21 mouse cellular contexts compared by ENCODE assay signal in the genomic region with DNA sequence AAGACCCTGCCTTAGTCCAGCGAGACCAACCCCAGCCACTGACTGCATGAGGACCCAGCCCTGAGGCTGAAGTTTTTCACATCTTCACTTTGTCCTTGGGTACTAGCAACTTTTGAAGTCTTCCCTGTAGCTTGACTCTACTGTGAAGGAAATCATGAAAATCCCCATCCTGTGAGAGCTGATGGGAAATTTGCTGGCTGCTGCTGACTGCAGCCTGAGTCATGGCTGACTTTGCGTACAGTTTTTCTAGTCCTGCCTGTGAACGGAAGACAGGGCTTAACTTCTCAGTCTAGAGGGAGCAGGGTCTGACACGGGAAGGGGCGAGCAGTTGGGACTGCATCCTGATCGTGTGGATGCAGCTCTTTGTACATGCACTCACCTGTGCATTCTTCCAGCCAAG. TPM values are rescaled to one million over a fixed set of nuclear protein-coding genes. Genes with fewer than 3 reads are reported as not detected.
DNase-seq lines count a peak whose midpoint lies in the region; ATAC-seq and TF ChIP-seq lines count a peak whose summit lies in the region.
"Had no signal": no experiment of that assay in that cellular context is flagged by ENCODE, and none has a peak within 500 bp of the region (broad histone marks: within the 10 kb centered on the region; RNA-seq: fewer than 3 reads in every experiment).

No protein-coding gene starts in this region.

- H3K9ac ChIP-seq in embryonic facial prominence, embryonic 13.5 days: no peak overlapping the region
- no peak overlapping the region for H3K9ac ChIP-seq in limb, embryonic 14.5 days (ENCODE audit: low read depth, low read length, severe bottlenecking)
- H3K9ac ChIP-seq: embryonic facial prominence, embryonic 12.5 days; heart, embryonic 13.5 days; hindbrain, embryonic 15.5 days had no signal

- 71% methylated on average over 6 of the region's 6 CpGs for WGBS in embryonic facial prominence, embryonic 13.5 days
- 73% methylated on average over 6 of the region's 6 CpGs for WGBS in embryonic facial prominence, embryonic 10.5 days
- 62% methylated on average over 6 of the region's 6 CpGs for WGBS in limb, embryonic 14.5 days

- H3K36me3 ChIP-seq in embryonic facial prominence, embryonic 13.5 days: 0 out of 2 replicates have a peak, but pooled peaks cover 2% of the 10 kb centered on the region
- peaks cover 22% of the 10 kb centered on the region for H3K36me3 ChIP-seq in embryonic facial prominence, embryonic 10.5 days (replicated peaks)
- peaks cover 40% of the 10 kb centered on the region for H3K36me3 ChIP-seq in C2C12 (ENCODE audit: control insufficient read depth, insufficient read depth)
- no peaks in the 10 kb centered on the region for H3K36me3 ChIP-seq in limb, embryonic 14.5 days (ENCODE audit: control insufficient read depth, insufficient read depth, low read length)
- H3K36me3 ChIP-seq: heart, embryonic 13.5 days; hindbrain, embryonic 15.5 days had no signal

- no peak for ATAC-seq in embryonic facial prominence, embryonic 13.5 days (ENCODE audit: insufficient number of reproducible peaks, insufficient read depth, low FRiP score, low TSS enrichment, low read depth)
- no peak for ATAC-seq in limb, embryonic 14.5 days (ENCODE audit: low FRiP score, low read depth)
- no peak for ATAC-seq in cerebellum, adult (ENCODE audit: insufficient number of reproducible peaks, low FRiP score, low TSS enrichment)
- ATAC-seq: forebrain, embryonic 14.5 days; intestine, embryonic 16.5 days had no signal

- peaks cover 97% of the 10 kb centered on the region for H3K79me3 ChIP-seq in C2C12 (ENCODE audit: low read depth)

- peaks cover 3% of the 10 kb centered on the region; the same call in 1 of the 2 replicates for H3K9me3 ChIP-seq in embryonic facial prominence, embryonic 13.5 days
- H3K9me3 ChIP-seq in embryonic facial prominence, embryonic 10.5 days: no peaks in the 10 kb centered on the region
- no peaks in the 10 kb centered on the region for H3K9me3 ChIP-seq in limb, embryonic 14.5 days (ENCODE audit: control insufficient read depth, low read length)
- H3K9me3 ChIP-seq: embryonic facial prominence, embryonic 12.5 days; heart, embryonic 13.5 days; hindbrain, embryonic 15.5 days had no signal

- peak overlapping the region; percentile 63 for H3ac ChIP-seq in C2C12 (ENCODE audit: control insufficient read depth, insufficient read length, low read depth)

- DNase-seq in embryonic facial prominence, embryonic 10.5 days (ENCODE audit: low spot score): no peak
- no peak for DNase-seq in limb, embryonic 14.5 days (ENCODE audit: low spot score)
- no peak for DNase-seq in heart, postnatal 4 days
- DNase-seq in right cerebral cortex, postnatal 25 days: no peak
- DNase-seq: adrenal gland, postnatal 10 days; cerebellum, adult 11-12 months; cerebellum, postnatal 10 days; embryo, embryonic 11 days; gastrocnemius, adult 2 months; gastrocnemius, postnatal 25 days had no signal

- peak overlapping the region; percentile 39; the same call in 1 of the 2 replicates for H3K27ac ChIP-seq in embryonic facial prominence, embryonic 13.5 days
- no peak overlapping the region for H3K27ac ChIP-seq in embryonic facial prominence, embryonic 10.5 days (replicated peaks)
- peak overlapping the region; percentile 86 for H3K27ac ChIP-seq in embryonic fibroblast, embryonic 13.5 days (ENCODE audit: insufficient read depth, low read length)
- 0 out of 2 replicates have a peak overlapping the region, but pooled peaks have one; percentile 10 for H3K27ac ChIP-seq in limb, embryonic 14.5 days (replicated peaks; ENCODE audit: low read depth, low read length)
- H3K27ac ChIP-seq: embryonic facial prominence, embryonic 12.5 days; forebrain, embryonic 10.5 days; gastrocnemius, adult 2 months; heart, embryonic 13.5 days; hindbrain, embryonic 15.5 days had no signal

- TF ChIP-seq CTCF in C2C12 (IDR thresholded peaks at IDR 0.05; ENCODE audit: control insufficient read depth, insufficient read depth, insufficient read length): no peak
- no peak for TF ChIP-seq CTCF in embryonic fibroblast, embryonic 13.5 days (IDR thresholded peaks at IDR 0.05; ENCODE audit: borderline replicate concordance, insufficient read depth, low read length)

- no peak overlapping the region for H3K4me2 ChIP-seq in embryonic facial prominence, embryonic 13.5 days
- no peak overlapping the region for H3K4me2 ChIP-seq in limb, embryonic 14.5 days (replicated peaks; ENCODE audit: low read depth, low read length, severe bottlenecking)
- H3K4me2 ChIP-seq: embryonic facial prominence, embryonic 12.5 days; heart, embryonic 13.5 days; hindbrain, embryonic 15.5 days had no signal

- H3K27me3 ChIP-seq in embryonic facial prominence, embryonic 13.5 days: no peaks in the 10 kb centered on the region
- H3K27me3 ChIP-seq in embryonic facial prominence, embryonic 10.5 days (replicated peaks; ENCODE audit: low read depth, poor library complexity, severe bottlenecking): no peaks in the 10 kb centered on the region
- H3K27me3 ChIP-seq in C2C12 (ENCODE audit: control insufficient read depth, insufficient read depth, insufficient read length): no peaks in the 10 kb centered on the region
- H3K27me3 ChIP-seq in limb, embryonic 14.5 days (ENCODE audit: control insufficient read depth, insufficient read depth, low read length): no peaks in the 10 kb centered on the region
- H3K27me3 ChIP-seq: embryonic facial prominence, embryonic 12.5 days; hindbrain, embryonic 15.5 days had no signal

- no peak overlapping the region for H3K4me3 ChIP-seq in embryonic facial prominence, embryonic 13.5 days
- no peak overlapping the region for H3K4me3 ChIP-seq in embryonic facial prominence, embryonic 10.5 days
- no peak overlapping the region for H3K4me3 ChIP-seq in C2C12 (ENCODE audit: insufficient read depth, poor library complexity, severe bottlenecking)
- H3K4me3 ChIP-seq in embryonic fibroblast, embryonic 13.5 days (ENCODE audit: insufficient read depth, low read length): no peak overlapping the region
- no peak overlapping the region for H3K4me3 ChIP-seq in limb, embryonic 14.5 days (replicated peaks; ENCODE audit: low read length)
- H3K4me3 ChIP-seq: embryonic facial prominence, embryonic 12.5 days; erythroblast, embryonic 14.5 days; forebrain, embryonic 10.5 days; gastrocnemius, adult 2 months; heart, embryonic 13.5 days; hindbrain, embryonic 15.5 days had no signal

- no peak for TF ChIP-seq POLR2A in embryonic fibroblast, embryonic 13.5 days (IDR thresholded peaks at IDR 0.05; ENCODE audit: low read depth, low read length)
- TF ChIP-seq POLR2A in limb, embryonic 14.5 days (IDR thresholded peaks at IDR 0.05; ENCODE audit: borderline replicate concordance, extremely low read depth, insufficient read depth, insufficient read length): no peak

- peaks cover 48% of the 10 kb centered on the region for H3K4me1 ChIP-seq in embryonic facial prominence, embryonic 13.5 days
- H3K4me1 ChIP-seq in embryonic facial prominence, embryonic 10.5 days: peaks cover 46% of the 10 kb centered on the region
- peaks cover 24% of the 10 kb centered on the region for H3K4me1 ChIP-seq in embryonic fibroblast, embryonic 13.5 days (ENCODE audit: control insufficient read depth, insufficient read depth, low read length)
- peaks cover 28% of the 10 kb centered on the region for H3K4me1 ChIP-seq in limb, embryonic 14.5 days (ENCODE audit: control insufficient read depth, insufficient read depth, low read length)
- H3K4me1 ChIP-seq: hindbrain, embryonic 15.5 days had no signal

- peaks cover 100% of the 10 kb centered on the region for H3K79me2 ChIP-seq in C2C12 (ENCODE audit: control insufficient read depth, insufficient read depth)

TF ChIP-seq in C2C12, 6 proteins besides CTCF, POLR2A, EP300 and RAD21:
- TF ChIP-seq FOSL1 (IDR thresholded peaks at IDR 0.05; ENCODE audit: insufficient read depth, low read length, poor library complexity, severe bottlenecking) (peak; percentile 93), MAX (IDR thresholded peaks at IDR 0.05) (no peak), USF1 (IDR thresholded peaks at IDR 0.05; ENCODE audit: low read depth) (no peak), MYOD1 (IDR thresholded peaks at IDR 0.05; ENCODE audit: control insufficient read depth, insufficient read length, low read depth) (peak; percentile 31), MYOG (IDR thresholded peaks at IDR 0.05; ENCODE audit: control insufficient read depth, extremely low read depth, insufficient read length) (no peak), CEBPB (IDR thresholded peaks at IDR 0.05; ENCODE audit: low read depth) (no peak)

RNA-seq across cellular contexts. Expression of gene Myo10, which starts 30.6 kb away (rescaled TPM):
- 27.9 and 30.4 TPM in 2 replicates for polyA plus RNA-seq in embryonic facial prominence, embryonic 13.5 days (2015; fragmentation: Nextera tagmentation; extraction: Ambion mirVana)
- 44.2 and 47.2 TPM in 2 replicates for polyA plus RNA-seq in embryonic facial prominence, embryonic 10.5 days (2016; fragmentation: Nextera tagmentation; extraction: Ambion mirVana)
- 89.8 TPM for polyA plus RNA-seq in C2C12 (2012; fragmentation: generic; extraction: Trizol)
- 47.8 and 49.9 TPM in 2 replicates for polyA plus RNA-seq in embryonic fibroblast, embryonic 13.5 days (2011; ENCODE audit: insufficient read length, low read depth, missing spikeins)
- 25.5 and 26.9 TPM in 2 replicates for polyA plus RNA-seq in limb, embryonic 14.5 days (2012; rRNA removed)
- polyA plus RNA-seq in limb, embryonic 14.5 days (2014; fragmentation: Nextera tagmentation; extraction: Ambion mirVana): 28.8 and 34.2 TPM in 2 replicates
- total RNA-seq in heart, postnatal 4 days (2021): 10 to 100 TPM; 36.9 to 43.8 TPM
